Mouse (Mus musculus) frontal cortex, postnatal 10 days (tissue): ENCODE measurements around the gene Gm42417.
"Not testable (repeated sequence)": the region's sequence is repeated elsewhere in the genome, so short reads cannot be mapped to it uniquely, and the experiment has no call there.

Experiments
- DNase-seq, 2 experiments: peaks; one replicate each; pipeline ENCODE4 v3.0.0; 2022; ENCODE audit warnings: low spot score in 2 of 2, mixed read lengths in 1 of 2

Gm42417 gene

GRCm38 (mm10) chr1:36545845-36546600, 6.8 kb upstream of the Gm42417 start:
- no peak for DNase-seq

- no peak for DNase-seq
Observed at GRCm38 (mm10) chr1:36545382-36545781, 6.2 kb upstream of the Gm42417 start.

DNA sequence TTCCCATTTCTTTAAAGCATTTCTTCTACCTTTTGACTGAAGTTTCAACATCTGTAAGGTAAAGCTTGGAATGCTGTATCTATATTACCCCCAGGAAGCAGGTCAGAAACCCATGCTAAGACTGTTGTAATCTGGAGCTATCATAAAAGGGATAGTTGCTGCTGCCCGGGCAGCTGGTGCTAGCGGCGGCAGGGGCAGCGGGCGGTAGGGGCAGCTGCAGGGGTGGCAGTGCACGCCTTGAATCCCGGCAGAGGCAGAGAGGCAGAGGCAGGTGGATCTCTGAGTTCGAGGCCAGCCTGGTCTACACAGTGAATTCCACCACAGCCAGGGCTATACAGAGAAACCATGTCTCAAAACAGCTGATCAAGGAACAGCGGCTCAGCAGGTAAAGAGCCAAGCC, 3.7 kb upstream of the Gm42417 start:
- no peak for DNase-seq

DNA sequence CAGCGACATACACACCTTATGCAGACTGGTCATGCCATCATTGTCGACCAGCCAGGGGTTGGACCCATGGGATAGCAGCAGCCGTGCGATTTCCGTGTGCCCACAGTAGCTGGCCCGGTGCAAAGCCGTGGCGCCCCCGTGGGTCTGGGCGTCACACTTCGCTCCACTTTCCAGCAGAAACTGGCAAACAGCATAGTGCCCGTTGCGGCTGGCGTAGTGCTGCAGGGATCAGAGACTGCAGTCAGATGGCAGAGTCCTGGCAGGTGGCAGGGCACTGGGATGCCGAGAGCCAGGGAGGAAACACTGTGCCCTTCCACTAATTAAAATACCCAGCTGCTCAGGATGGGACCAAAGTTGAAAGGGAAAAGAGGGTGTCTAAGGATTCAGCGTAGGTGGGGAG, 2.6 kb upstream of the Gm42417 start:
- DNase-seq = no peak

DNA sequence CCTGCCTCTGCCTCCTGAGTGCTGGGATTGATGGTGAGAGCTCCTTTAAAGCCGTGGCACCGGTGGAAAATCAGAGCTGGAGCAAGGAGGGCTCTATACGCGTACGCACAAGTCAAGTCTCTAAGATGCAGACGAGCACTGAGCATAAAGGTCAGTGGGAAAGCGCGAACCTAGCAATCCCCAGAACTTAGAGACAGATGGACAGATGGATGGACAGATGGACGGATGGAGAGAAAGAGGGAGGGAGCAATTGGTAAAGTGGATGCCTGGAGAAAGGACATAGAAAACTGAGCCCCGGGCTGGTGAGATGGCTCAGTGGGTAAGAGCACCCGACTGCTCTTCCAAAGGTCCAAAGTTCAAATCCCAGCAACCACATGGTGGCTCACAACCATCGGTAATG, 1.6 kb upstream of the Gm42417 start:
- DNase-seq = no peak

- DNase-seq = no peak
Observed at GRCm38 (mm10) chr1:36540132-36540531, 903 bp upstream of the Gm42417 start.

GRCm38 (mm10) chr1:36538727-36539126, 502 bp downstream of the Gm42417 start:
- no peak for DNase-seq

GRCm38 (mm10) chr1:36536783-36537182, 2.4 kb downstream of the Gm42417 start, which contains the start of gene Ankrd23:
Ankrd23 (minus strand) TSS chr1:36536883.
- DNase-seq = not testable (repeated sequence)

DNA sequence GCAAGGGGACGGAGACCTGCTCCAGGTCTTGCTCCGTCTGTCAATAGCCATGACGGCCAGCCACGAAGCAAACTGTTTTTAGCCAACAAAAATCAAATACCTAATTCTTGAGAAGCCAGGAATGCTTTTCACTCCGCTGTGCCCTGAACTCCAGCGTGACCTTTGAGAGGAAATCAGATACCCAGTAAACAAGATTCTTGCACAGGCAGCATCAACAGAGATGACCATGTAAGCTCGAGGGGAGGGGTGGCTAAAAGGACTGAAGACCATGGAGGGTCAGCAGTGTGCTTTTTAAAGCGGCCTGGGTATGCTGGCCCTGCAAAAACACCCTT, 2.9 kb downstream of the Gm42417 start:
- DNase-seq = no peak

- DNase-seq = no peak
Observed at GRCm38 (mm10) chr1:36535477-36536396, 3.5 kb downstream of the Gm42417 start.

GRCm38 (mm10) chr1:36534595-36535058, 4.6 kb downstream of the Gm42417 start:
- DNase-seq = no peak

GRCm38 (mm10) chr1:36533546-36533945, 5.7 kb downstream of the Gm42417 start:
- DNase-seq = no peak

GRCm38 (mm10) chr1:36531461-36531860, 7.8 kb downstream of the Gm42417 start:
- no peak for DNase-seq

GRCm38 (mm10) chr1:36530962-36531361, 8.3 kb downstream of the Gm42417 start:
- no peak for DNase-seq

DNA sequence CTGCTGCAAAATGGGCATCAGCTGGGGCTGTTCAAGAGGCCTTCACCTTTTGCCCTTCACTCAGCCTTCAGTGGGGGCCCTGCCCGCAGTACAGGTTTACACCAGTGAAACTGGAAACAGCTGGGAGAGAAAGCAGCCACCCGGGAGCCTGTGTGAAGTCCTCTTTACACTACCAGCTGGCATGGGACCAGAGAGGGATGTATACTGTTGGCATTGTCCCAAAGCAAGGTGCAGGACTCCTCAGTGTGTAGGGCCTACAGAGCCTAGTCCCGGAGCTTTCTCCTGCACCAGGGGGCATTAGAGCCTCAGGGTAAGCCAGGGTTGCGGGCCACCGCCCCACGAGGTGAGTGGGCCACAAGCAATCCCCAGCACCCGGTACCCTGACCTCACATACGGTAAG, 8.7 kb downstream of the Gm42417 start:
- no peak for DNase-seq

- no peak for DNase-seq
Observed at GRCm38 (mm10) chr1:36529875-36530274, 9.4 kb downstream of the Gm42417 start.

DNA sequence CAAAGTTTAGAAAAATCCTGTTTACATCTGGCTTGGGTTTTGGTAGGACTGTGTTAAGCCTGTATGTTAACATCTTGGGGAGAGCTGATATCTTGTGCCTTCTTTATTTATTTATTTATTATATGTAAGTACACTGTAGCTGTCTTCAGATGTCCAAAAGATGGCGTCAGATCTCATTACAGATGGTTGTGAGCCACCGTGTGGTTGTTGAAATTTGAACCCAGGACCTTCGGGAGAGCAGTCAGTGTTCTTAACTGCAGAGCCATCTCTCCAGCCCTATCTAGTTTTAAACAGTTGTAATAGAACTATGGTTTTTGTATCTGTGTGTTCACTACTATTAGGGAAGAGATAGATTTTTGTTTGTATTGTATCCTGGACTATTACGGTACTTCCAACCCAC, 10.0 kb downstream of the Gm42417 start:
- no peak for DNase-seq

DNA sequence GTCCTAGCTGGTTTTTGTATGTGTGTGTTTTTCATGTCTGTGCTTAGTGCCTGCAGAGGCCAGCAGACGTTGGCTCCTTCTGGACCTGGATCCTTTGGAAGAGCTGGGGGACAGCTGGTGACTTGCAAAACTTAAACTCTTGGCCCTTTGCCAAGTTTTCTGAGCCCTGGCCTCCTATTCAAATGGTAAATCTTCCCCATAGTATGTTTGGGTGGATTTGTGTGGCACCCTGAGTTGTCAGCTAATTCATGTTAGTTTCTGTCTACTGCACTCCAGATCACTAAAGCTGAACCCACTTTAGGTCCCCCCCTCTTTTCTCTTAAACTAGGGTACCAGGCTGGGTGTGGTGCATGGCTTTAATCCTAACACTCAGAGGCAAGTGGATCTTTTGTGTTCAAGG, 10.9 kb downstream of the Gm42417 start:
- no peak for DNase-seq

DNA sequence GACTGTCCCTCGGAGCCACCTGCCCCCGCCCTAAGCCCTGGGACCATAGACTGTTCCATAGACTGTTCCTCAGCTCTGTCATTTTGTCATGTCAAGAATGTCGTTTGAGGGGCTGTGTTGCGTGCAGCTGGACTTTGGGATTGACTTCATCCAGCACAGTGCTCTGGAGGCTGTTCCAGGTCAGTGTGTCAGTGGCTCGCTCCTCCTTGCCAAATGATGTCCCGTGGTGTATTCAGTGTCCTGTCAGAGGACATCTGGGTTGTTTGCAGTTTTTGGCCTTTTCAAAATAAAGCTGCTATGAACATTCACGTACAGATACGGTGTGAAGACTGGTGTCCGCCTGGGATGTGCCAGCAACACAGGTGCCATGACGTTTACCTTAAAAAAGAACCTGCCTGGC, 12.3 kb downstream of the Gm42417 start:
- no peak for DNase-seq

GRCm38 (mm10) chr1:36525774-36526173, 13.5 kb downstream of the Gm42417 start:
- no peak for DNase-seq

DNA sequence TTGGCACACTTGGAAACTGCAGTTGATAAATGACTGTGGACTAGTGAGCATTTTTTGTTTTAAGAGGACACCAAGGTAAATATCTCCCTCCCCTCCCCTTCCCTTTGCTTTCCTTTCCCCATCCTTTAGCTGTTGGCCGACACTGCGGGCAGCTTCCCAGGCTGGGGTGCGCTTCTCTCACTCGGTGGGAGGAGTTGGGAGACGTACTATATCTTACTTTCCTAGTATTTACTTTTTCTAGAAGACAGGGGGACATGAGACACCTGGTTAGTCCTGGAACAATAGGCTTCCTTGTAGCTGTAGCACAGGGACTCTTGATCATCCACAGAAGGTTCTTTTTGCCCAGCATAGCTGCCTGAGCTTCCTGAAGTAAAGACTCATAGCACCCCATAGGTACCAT, 15.2 kb downstream of the Gm42417 start:
- no peak for DNase-seq

DNA sequence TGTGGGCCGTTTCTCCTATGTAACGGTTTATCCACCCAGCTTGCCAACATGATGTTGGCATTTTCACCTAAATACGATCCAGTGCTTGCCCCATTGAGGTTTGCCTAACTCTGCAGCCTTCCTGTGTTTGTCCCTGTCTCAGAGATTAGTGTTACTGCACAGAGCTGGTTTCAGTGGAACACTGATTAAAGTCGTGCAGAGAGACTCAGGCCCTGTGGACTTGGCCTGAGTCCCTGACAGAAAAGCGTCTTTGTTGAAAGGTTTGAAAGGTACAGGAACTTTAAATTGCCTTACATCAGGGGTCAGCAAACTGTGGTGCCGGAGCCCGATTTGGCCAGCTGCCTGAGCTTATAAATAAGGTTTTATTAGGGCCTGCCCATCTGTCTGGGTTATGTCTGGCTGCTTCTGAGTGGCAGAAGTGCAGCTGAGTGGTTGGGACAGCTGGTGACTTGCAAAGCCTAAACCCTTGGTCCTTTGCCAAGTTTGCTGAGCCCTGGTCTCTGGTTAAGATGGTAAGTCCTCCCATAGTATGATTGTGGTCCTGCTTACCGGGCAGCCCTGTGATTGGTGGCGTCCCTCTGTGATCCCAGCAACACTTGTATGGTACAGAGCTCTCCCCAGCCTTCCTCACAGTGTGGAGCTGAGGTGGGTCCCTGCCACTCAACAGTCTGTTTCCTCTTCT, 15.8 kb downstream of the Gm42417 start:
- no peak for DNase-seq
